Mouse (Mus musculus) cerebral cortex, adult 2 months (tissue): ENCODE data around the gene Aaed1.

Source experiments
- WGBS: fragments of 180-500 bp; shearing (Covaris S2); methylation state at CpG from one replicate; pipeline ENCODE4 v1.1.7; 2018; 5-methylcytosine and 5-hydroxymethylcytosine counted together

Aaed1 gene

DNA sequence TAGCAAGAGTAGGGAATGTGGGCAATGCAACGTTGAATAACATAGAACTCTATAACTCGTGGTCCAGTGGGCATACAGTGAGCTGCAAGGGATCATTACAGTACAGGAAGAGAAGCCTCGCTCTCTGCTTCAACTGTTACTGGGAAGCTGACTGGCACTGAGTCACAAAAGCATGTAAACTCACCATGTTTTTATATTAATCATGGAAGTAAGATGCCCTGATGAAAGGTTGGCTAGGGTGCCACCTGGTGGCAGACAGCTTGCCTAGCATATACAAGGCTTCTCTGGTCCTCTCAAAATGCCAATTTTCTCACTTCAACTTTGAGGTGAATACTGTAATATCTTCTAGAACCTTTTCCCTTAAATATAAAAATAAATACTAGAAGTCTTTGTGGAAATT, 6.4 kb downstream of the Aaed1 start:
- WGBS, result 66% methylated on average over 3 of the region's 3 CpGs

- 86% methylated on average over 1 of the region's 1 CpGs for WGBS
Observed at GRCm38 (mm10) chr13:64299069-64299468, 13.4 kb downstream of the Aaed1 start.

- WGBS, result 85% methylated on average over 4 of the region's 4 CpGs
Observed at GRCm38 (mm10) chr13:64286791-64287190, 25.7 kb downstream of the Aaed1 start.

GRCm38 (mm10) chr13:64286321-64286720, 26.2 kb downstream of the Aaed1 start:
- 77% methylated on average over 4 of the region's 4 CpGs for WGBS

GRCm38 (mm10) chr13:64284676-64285075, 27.8 kb downstream of the Aaed1 start:
- 97% methylated on average over 2 of the region's 2 CpGs for WGBS

- 91% methylated on average over 5 of the region's 5 CpGs for whole genome bisulfite sequencing
Observed at GRCm38 (mm10) chr13:64280940-64281339, 31.6 kb downstream of the Aaed1 start.

- WGBS, result 48% methylated on average over 9 of the region's 9 CpGs
Observed at GRCm38 (mm10) chr13:64275754-64276127, 36.8 kb downstream of the Aaed1 start.

DNA sequence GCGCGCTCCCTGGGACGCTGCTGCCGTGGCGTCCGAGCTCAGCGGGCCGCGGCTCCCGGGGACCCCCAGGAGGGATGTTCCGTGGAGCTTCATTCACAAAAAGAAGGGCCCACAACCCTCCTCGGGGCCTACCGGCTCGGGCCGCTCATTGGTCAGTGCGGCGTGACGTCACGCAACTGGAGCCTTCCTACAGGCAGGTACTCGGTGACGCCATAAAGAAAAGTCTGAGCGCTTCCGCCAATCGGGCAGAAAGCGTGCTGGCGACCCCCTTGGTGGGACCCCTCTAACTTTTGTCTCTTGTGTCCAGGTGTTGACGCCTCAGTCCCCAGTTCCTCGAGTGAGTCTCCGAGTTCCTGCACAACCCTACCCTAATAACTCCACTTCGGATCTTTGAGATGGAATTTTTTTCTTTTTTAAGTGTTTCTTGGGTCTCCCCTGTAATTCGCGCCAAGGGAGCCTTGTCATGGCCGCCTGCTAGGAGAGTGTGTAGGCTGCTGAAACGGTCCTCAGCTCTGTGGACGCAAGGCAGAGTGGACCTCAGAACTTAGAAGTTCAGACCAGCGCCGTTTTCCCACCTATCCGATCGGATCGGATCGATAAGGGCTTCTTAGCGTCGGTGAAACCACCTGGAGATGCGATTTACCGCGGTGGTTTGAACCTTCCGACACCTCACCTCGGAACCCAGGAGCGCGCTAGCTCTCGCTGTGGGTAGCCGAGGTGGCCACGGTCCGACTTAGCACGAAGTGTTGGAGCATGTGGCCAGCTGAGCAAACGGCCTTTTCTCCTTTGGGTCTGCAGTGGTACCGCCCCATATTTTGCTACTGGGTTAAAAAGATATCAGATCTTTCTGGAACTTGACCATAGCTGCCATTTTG, 37.4 kb downstream of the Aaed1 start, which contains the start of gene Cdc14b:
Gene Cdc14b (minus strand): TSS at position 412 of the 875 bp plus-strand sequence.
- 3% methylated on average over 57 of the region's 57 CpGs for WGBS

DNA sequence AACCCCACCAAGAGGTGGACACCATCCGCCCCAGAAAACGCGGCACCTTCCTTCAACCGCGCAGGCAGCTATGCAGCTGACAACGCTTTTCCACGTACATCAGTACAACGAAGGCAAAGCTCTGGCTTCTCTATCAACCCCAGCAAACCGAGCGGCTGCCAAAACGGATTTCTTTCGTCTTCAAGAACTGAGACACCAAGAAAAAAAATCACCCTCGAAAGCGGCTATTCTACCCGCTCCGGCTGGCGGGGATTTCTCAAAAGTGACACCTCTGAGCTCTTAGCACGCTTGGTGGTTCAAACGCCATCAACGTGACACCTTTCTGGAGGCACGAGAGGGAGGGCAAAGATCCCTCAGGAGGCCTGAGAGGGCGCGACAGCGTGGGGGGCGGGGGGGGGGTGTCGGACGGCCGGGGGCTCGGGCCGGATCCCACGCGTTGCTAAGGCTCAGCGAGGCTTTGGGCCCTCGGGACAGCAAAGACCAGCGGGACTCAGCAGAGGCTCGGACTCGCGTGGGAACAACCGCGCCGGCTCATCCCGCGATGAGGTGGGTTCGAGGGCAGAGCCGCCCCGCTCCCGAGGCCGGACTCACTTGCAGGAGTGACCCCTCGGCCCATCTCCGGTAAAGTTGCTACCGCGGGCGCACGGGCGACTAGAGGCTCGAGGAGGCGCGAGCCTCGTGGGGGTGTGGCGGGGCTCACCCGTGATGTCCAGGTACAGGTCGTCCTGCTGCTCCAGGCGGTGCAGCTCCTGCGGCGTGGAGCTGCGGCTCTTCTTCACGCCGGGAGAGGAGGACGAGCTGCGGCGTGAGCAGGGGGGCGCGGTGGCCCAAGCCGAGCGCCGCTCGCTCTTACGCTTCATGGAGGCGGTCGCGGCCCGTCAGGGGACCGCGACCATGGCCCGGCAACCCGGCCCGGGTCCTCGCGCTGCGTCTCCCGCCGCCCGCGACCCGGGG, 38.3 kb downstream of the Aaed1 start:
- 3% methylated on average over 94 of the region's 95 CpGs for WGBS

DNA sequence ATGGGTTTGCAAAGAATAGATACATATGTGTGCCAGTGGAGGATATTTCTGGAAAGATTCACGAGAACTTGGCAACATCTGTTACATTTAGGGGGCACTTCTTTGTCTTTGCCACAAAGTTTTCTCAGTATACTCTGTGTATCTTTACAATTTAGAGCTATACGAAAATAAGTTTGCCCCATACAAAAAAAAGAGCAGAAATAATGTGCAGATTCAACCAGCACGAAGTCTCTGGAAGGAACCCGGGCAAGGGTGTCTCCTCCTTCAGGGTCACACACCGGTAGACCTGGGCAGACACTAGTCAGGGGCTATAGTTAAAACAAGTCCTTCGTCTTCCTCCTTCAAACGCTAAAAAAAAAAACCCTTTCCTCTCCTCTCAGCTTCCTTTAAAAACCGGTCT, 39.2 kb downstream of the Aaed1 start:
- WGBS, result 67% methylated on average over 8 of the region's 8 CpGs

- 91% methylated on average over 4 of the region's 4 CpGs for WGBS
Observed at GRCm38 (mm10) chr13:64268384-64268783, 44.1 kb downstream of the Aaed1 start.

GRCm38 (mm10) chr13:64267151-64267550, 45.4 kb downstream of the Aaed1 start:
- 68% methylated on average over 9 of the region's 9 CpGs for WGBS

DNA sequence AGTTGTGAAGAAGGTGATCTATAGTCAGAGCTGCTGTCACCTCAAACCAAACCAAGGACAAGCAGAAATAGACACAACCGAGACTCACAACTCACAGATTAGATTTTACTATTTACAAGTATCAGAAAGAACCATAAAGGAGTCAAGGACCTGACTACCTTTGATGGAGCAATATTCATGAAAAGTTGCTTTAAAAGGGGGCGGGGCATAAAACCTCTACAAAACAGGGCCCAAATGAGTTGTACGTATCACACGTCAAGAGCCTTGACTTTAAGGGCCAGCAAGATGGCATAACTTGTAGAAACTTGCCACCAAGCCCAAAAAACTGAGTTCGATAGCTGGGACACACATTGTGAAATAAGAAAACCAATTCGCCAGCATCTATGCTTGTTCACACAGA, 47.9 kb downstream of the Aaed1 start:
- 97% methylated on average over 6 of the region's 6 CpGs for WGBS

- WGBS, result 52% methylated on average over 7 of the region's 7 CpGs
Observed at GRCm38 (mm10) chr13:64259903-64260302, 52.6 kb downstream of the Aaed1 start.

GRCm38 (mm10) chr13:64258516-64258821, 54.0 kb downstream of the Aaed1 start:
- WGBS, result 87% methylated on average over 4 of the region's 4 CpGs

GRCm38 (mm10) chr13:64257814-64258515, 54.5 kb downstream of the Aaed1 start:
- 72% methylated on average over 5 of the region's 5 CpGs for WGBS

DNA sequence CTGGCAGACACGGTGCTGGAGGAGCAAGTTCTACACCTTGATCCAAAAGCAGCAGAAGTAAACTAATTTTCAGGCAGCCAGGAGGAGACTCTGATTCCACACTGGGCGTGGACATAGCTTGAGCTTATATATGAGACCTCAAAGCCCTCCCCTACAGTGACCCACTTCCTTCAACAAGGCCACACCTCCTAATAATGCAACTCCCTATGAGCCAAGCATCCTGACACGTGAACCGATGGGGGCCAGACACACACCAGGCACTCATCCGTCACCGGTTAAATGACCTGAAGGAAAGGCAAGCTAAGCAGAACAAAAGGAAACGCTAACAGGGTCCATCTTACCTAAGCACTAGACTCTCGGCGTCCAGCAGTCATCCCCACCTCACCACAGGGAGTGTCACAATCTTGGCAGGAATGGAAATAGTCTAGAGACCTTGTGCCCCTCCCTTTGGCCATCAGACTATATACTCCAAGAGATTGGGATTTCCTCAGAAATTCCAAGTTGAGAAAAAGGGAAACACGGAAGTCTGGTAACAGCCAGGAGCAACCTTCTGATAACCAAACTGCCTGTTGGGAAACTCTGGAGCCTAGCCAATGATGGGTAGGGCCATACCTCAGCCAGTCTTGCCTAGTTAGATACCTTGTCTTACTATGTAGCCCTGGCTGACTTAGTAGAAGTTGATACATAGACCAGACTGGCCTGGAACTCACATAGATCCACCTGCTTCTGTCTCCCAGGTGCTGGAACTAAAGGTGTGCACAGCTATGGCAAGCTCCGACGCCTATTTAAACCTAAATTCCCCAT, 55.3 kb downstream of the Aaed1 start:
- 91% methylated on average over 12 of the region's 12 CpGs for WGBS

DNA sequence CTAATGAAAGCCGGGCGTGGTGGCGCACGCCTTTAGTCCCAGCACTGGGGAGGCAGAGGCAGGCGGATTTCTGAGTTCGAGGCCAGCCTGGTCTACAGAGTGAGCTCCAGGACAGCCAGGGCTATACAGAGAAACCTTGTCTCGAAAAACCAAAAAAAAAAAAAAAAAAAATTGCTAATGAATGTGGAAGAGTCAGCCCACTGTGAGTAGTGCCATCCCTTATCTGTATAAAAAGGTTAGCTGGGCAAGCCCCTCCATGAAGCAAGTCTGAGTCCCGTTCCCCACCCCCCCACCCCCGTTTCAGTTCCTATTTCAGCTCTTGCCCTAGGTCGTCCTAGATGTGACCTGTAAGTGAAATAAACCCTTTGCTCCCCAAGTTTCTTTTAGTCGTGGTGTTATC, 58.3 kb downstream of the Aaed1 start:
- 87% methylated on average over 11 of the region's 11 CpGs for WGBS

DNA sequence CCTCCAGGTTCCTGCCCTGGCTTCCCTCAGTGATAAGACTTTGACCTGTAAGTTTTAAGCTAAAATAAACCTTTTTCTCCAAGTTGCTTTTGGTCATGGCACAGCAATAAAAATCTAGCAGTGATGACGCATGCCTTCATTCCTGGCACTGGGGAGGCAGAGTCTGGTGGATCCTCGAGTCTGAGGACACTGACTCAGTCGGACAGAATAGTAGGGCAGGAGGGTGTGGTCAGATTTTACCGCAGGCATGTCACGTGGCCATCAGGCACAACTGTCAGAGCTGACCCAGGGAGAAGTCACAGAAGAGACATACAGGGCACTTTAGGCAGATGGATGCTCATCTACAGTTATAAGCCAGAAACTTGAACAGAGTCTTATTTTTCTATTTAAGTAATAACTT, 60.4 kb downstream of the Aaed1 start:
- WGBS, result 73% methylated on average over 5 of the region's 5 CpGs

- 13% methylated on average over 1 of the region's 1 CpGs for WGBS
Observed at GRCm38 (mm10) chr13:64250363-64250762, 62.1 kb downstream of the Aaed1 start.
